Mouse (Mus musculus): ENCODE results near the gene Tex22.

Tex22 gene

GRCm38 (mm10) chr12:113103846-113104451, 29.6 kb downstream of the Tex22 start:
- no peak for DNase-seq

DNA sequence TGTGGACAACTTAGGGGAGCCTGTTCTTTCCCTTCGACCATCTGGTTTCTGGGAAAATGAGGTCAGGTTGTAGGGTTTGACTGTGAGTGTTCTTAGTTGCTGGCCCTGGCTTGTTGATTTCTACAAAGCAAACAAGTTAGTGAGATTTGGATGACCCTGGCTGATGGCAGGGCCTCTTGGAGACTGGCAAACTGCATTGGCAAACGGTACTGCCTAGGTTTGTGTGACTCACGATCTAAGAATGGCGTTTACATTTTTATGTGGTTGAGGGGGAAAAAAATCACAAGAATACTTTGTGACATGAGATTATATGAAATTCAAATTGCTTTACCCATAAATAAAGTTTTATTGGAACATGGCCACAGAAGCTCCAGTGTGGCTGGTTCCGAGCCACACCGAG, 32.1 kb downstream of the Tex22 start:
- no peak for DNase-seq

GRCm38 (mm10) chr12:113107431-113108124, 33.3 kb downstream of the Tex22 start:
- DNase-seq: no peak

DNA sequence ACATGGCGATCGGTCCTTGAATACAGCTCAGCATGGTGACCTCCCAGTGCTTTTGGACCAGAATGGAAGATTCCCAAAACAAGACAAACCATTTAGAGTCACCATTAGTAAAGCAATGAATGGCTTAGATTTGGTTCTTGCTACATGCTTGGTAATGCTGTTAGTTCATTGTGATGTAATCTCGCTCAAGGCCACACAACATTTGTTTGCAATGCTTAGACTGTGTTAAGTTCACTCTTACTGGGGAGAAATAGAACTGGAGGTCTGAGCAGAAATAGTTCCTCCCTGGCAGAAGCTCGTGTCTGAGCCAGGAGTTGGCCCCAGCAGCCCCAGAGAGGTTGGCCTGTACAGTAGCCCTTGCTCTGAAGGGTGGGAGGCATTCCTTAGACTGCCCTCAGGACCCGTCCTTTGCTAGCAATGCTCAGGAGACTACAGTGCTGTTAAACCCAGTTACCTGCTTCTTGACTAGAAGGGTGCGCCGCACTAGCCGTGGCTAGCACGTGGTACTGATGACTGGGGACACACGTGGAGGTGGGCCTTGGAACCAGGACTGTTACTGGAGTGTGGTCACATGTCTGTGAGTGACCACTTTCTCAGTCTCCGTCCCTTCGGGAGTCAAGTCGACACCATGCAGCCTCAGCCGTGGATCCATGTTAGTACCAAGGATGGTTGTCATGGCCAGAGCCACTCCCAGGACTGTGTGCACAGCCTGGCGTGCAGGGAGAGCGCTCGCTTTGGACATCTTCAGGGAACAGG, 34.4 kb downstream of the Tex22 start:
- no peak for DNase-seq

GRCm38 (mm10) chr12:113109801-113110200, 35.5 kb downstream of the Tex22 start:
- DNase-seq: no peak

- no peak for DNase-seq
Measured at GRCm38 (mm10) chr12:113114141-113114540, 39.8 kb downstream of the Tex22 start.

DNA sequence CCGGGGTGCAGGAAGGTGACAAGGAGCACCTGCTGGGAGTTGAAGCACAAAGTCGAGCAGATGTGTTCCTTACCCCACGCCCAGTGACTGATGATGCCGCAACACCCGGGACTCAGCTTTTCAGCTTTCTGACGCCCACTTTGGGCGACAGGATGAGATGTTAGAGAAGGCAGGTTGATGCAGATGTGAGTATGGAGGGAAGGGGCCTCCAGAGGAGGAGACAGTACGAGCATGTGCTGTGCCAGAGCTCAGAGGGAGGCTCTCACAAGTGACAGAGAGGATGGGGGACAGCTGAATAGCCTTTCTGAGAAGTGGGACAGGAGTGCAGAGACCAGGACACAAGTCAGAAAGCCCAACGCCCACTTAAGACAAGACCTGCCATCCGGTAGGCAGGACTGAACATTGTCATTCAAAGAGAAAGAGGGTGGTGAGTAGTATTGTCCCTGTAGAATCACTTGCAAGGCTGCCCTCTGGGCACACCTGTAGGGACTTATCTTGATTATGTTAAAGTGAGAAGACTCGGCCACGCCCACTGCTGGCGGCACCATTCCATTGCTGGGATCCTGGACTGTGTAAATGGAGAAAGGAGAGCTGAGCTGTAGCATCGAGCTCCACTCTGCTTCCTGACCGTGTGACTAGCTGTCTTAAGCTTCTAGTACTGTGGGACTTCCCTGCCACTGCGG, 40.7 kb downstream of the Tex22 start:
- DNase-seq: no peak

DNA sequence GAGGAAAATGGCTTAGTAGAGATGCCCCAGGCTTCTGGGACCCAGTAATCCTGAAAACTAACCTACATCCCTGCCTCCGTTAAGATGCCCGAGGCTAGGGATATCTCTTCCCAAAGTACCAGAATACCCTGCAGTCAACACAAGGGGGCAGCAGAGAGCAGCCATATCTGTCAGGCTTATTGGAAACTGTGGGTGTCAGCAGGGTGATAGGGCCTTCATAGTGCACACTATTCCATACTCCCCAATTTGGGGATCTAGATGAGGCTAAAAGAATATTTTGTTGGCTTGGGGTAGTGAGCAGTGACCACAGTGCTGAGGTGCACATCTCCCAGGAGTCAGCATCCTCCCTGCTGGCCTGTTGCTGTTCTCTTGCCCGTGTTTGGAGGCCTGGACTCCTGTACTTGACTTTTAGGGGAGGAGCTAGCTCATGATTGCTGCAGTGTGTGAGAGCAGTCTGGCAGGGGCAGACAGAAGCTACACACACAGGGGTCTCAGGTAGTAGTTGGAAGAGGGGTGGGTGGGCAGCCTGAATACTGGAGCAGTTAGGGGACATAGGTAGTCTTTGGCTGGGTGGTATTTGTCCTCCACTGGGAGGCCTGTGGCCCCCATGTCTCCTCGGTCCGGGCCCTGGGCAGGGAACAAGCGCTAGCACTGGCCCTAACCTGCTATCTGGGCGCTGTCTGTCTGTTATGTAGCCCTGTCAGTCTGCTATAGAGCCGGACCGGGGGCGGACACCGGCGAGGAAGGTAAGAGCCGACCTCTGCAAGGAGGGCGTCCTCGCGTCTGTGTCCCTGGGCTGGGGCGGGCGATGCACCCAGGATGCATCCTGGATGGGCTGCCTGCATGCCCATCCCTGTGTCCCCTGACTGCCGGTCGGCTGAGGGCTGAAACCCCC, 45.5 kb downstream of the Tex22 start:
- peak; percentile 85 for DNase-seq

- no peak for DNase-seq
Measured at GRCm38 (mm10) chr12:113124726-113125125, 50.4 kb downstream of the Tex22 start.

DNA sequence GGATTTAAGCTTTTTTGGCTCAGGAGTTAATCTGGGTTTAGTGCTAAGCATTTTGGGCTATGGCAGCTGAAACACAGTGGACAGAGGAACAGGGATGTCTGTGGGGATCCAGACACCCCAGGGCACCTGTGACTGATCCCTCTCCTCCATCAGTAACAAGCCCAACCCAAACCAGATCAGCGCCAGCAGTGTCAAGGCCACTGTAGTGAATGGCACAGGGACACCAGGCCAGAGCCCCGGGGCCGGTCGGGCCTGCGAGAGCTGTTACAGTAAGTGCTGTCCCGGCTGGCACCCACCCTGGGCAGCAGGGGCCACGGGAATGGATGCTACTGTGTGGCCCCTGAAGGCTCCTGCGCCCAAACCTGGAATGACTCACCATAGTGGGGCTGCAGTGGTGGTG, 56.4 kb downstream of the Tex22 start:
- no peak for DNase-seq

DNA sequence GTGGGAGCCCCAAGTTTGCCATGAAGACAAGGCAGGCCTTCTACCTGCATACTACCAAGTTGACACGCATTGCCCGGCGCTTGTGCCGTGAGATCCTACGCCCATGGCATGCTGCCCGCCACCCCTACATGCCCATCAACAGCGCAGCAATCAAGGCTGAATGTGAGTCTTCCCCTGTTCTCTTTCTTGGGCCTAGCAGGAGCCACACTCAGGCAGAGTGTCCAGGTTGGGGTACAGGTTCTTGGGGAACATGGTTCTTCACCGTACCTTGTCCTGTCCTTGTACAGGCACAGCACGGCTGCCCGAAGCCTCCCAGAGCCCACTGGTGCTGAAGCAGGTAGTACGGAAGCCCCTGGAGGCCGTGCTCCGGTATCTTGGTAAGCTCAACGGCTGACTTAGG, 57.3 kb downstream of the Tex22 start:
- DNase-seq: no peak

DNA sequence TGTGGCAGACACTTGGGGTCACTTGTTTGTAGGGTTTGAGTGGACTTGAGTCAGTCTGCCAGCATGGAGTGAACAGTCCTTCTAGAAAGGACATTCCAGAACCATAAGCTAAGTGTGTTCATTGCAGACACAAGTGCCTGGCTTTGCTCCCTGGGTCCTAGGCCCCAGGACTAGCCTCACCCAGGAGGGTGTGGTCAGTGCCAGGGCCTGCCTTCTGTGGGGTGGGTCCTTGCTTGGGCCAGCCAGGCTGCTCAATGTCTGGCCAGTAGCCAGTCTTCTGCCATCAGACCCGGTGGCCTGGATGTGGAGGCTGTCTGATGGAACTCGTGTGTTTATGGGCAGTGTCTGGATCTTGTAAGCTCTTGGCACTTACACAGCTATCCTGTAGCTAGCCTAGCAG, 58.3 kb downstream of the Tex22 start:
- peak; percentile 29 for DNase-seq

- DNase-seq: no peak
Measured at GRCm38 (mm10) chr12:113133260-113133659, 59.0 kb downstream of the Tex22 start.

DNA sequence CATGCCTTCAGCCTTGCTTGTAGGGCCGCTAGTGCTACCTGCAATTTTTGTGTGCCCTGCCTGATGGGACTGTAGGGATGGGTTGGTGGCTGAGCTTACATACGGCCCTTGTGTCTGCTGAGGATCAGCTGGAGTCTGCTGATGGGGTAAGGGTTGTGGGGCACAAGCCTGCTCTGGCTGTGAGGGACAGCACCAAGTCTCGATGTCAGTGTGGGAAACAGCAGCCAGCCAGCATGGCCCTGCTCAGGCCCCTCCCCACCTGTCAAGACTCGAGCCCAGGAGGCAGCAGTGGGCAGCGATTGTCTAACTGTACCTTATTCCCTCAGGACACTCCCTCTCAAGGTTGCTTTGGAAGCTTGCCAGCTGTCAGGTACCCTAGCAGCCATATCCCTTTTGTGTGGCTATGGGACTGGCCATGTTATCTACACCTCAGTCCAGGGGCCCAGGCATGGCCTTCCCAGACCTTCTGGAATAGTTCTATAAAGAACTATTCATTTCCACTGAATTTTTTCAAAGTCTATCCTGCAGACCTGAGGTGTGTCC, 59.6 kb downstream of the Tex22 start:
- no peak for DNase-seq

- no peak for DNase-seq
Measured at GRCm38 (mm10) chr12:113134502-113134901, 60.2 kb downstream of the Tex22 start.

GRCm38 (mm10) chr12:113135401-113135800, 61.1 kb downstream of the Tex22 start:
- no peak for DNase-seq

GRCm38 (mm10) chr12:113136492-113137020, 62.3 kb downstream of the Tex22 start:
- no peak for DNase-seq

- DNase-seq: no peak
Measured at GRCm38 (mm10) chr12:113137260-113138213, 63.2 kb downstream of the Tex22 start.

DNA sequence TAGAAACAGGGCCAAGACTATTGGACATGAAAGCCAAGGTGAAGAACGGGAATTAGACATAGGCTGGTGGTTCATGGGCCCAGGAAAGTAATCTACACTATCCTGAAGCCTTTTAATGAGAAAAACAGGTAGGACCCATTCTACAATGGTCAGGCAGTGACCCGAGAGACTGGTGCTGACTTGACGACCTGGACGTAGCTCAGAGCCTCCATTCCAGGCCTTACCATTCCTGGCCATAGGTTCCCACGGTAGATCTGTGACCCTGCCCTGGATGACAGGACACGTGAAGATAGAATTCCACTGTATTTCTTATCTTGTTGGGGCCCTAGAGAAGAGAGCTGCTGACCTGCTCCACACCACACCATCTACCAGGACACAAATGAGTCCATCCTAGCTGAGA, 64.0 kb downstream of the Tex22 start:
- no peak for DNase-seq

All from kidney, adult 18-20 months (tissue).